Mouse (Mus musculus) limb, embryonic 10.5 days (tissue): ENCODE measurements at regions not wholly inside any gene's neighbourhood (a gene's known extent, or its start where the extent isn't known, plus 50 kb on each side); places are given as distances from the start of the nearest gene placed in this dataset.

Experiments used
- DNase-seq: peaks from one replicate; pipeline ENCODE4 v3.0.0-alpha.2; 2017; ENCODE audit warnings: low spot score
- H3K27ac ChIP-seq: fragments of 300-500 bp; sonication (generic); 2 replicates; pipeline ENCODE4 v1.5.1; 2016; ENCODE audit warnings: mild to moderate bottlenecking
- H3K27me3 ChIP-seq: fragments of 300-500 bp; sonication (generic); 2 replicates; pipeline ENCODE4 v1.6.1; 2016; ENCODE audit warnings: low read depth, mild to moderate bottlenecking; ENCODE audit not compliant: poor library complexity, severe bottlenecking
- H3K36me3 ChIP-seq: fragments of 300-500 bp; sonication (generic); 2 replicates; pipeline ENCODE4 v1.6.1; 2016; ENCODE audit warnings: mild to moderate bottlenecking, moderate library complexity
- H3K4me1 ChIP-seq: fragments of 300-500 bp; sonication (generic); 2 replicates; pipeline ENCODE4 v1.6.1; 2016
- H3K4me3 ChIP-seq: fragments of 300-500 bp; sonication (generic); 2 replicates; pipeline ENCODE4 v1.5.1; 2016; ENCODE audit warnings: mild to moderate bottlenecking, moderate library complexity
- H3K9me3 ChIP-seq: fragments of 300-500 bp; sonication (generic); replicated peaks from 2 replicates; pipeline ENCODE4 v1.6.1; 2016; ENCODE audit warnings: mild to moderate bottlenecking
- WGBS: fragments of 180-500 bp; shearing (Covaris S2); methylation state at CpG from one replicate; pipeline ENCODE4 v1.1.7; 2016; 5-methylcytosine and 5-hydroxymethylcytosine counted together

DNA sequence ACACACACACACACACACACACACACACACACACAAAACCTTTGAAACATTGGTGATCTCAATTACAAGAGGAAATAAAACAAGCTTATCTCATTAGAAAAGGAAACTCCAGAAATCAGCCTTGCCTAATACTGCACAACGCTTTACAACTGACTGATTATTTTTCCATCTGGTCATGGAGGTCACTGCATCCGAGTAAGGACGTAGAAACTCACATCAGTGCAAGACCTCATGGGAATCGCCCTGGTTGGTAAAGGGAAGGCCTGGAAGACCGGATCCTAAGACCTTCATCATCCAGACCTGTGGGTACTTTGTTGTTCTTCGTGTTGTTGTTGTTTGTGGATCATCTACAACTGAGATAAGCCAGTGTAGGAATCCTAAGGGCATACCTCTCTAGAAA is 77.8 kb upstream of the Sestd1 start:
- no peak overlapping the region for H3K4me3 ChIP-seq
- 0 out of 2 replicates have a peak, but pooled peaks cover under 1% of the 10 kb centered on the region for H3K4me1 ChIP-seq
- no peaks in the 10 kb centered on the region for H3K9me3 ChIP-seq
- 81% methylated on average over 6 of the region's 6 CpGs for WGBS
- H3K27me3 ChIP-seq, result no peaks in the 10 kb centered on the region
- DNase-seq, result no peak
- H3K36me3 ChIP-seq, result no peaks in the 10 kb centered on the region
- no peak overlapping the region for H3K27ac ChIP-seq

GRCm38 (mm10) chr2:77356798-77357197 is 76.4 kb upstream of the Sestd1 start:
- H3K27me3 ChIP-seq, result no peaks in the 10 kb centered on the region
- H3K36me3 ChIP-seq, result no peaks in the 10 kb centered on the region
- no peaks in the 10 kb centered on the region for H3K4me1 ChIP-seq
- no peak for DNase-seq
- WGBS, result 82% methylated on average over 10 of the region's 10 CpGs
- H3K9me3 ChIP-seq, result no peaks in the 10 kb centered on the region
- no peak overlapping the region for H3K4me3 ChIP-seq
- H3K27ac ChIP-seq, result no peak overlapping the region

- 90% methylated on average over 8 of the region's 8 CpGs for WGBS
- H3K4me3 ChIP-seq, result no peak overlapping the region
- H3K27ac ChIP-seq, result no peak overlapping the region
- H3K9me3 ChIP-seq, result no peaks in the 10 kb centered on the region
- no peaks in the 10 kb centered on the region for H3K36me3 ChIP-seq
- no peaks in the 10 kb centered on the region for H3K27me3 ChIP-seq
- no peaks in the 10 kb centered on the region for H3K4me1 ChIP-seq
- no peak for DNase-seq
These were observed 71.7 kb upstream of the Sestd1 start for GRCm38 (mm10) chr2:77351987-77352628.

GRCm38 (mm10) chr2:77347027-77347426 is 66.6 kb upstream of the Sestd1 start:
- no peaks in the 10 kb centered on the region for H3K9me3 ChIP-seq
- 94% methylated on average over 5 of the region's 5 CpGs for WGBS
- no peaks in the 10 kb centered on the region for H3K4me1 ChIP-seq
- no peaks in the 10 kb centered on the region for H3K36me3 ChIP-seq
- H3K27me3 ChIP-seq, result no peaks in the 10 kb centered on the region
- no peak overlapping the region for H3K27ac ChIP-seq
- H3K4me3 ChIP-seq, result no peak overlapping the region
- DNase-seq, result no peak

- no peak overlapping the region for H3K27ac ChIP-seq
- H3K9me3 ChIP-seq, result no peaks in the 10 kb centered on the region
- no peak for DNase-seq
- H3K4me1 ChIP-seq, result no peaks in the 10 kb centered on the region
- 91% methylated on average over 16 of the region's 16 CpGs for WGBS
- no peak overlapping the region for H3K4me3 ChIP-seq
- no peaks in the 10 kb centered on the region for H3K36me3 ChIP-seq
- H3K27me3 ChIP-seq, result no peaks in the 10 kb centered on the region
These were observed 63.5 kb upstream of the Sestd1 start for GRCm38 (mm10) chr2:77343736-77344440.

- H3K4me3 ChIP-seq, result no peak overlapping the region
- DNase-seq, result no peak
- WGBS, result 37% methylated on average over 2 of the region's 2 CpGs
- no peaks in the 10 kb centered on the region for H3K4me1 ChIP-seq
- no peaks in the 10 kb centered on the region for H3K9me3 ChIP-seq
- H3K27me3 ChIP-seq, result no peaks in the 10 kb centered on the region
- H3K27ac ChIP-seq, result no peak overlapping the region
- H3K36me3 ChIP-seq, result no peaks in the 10 kb centered on the region
These were observed 62.0 kb upstream of the Sestd1 start for GRCm38 (mm10) chr2:77342416-77342815.

DNA sequence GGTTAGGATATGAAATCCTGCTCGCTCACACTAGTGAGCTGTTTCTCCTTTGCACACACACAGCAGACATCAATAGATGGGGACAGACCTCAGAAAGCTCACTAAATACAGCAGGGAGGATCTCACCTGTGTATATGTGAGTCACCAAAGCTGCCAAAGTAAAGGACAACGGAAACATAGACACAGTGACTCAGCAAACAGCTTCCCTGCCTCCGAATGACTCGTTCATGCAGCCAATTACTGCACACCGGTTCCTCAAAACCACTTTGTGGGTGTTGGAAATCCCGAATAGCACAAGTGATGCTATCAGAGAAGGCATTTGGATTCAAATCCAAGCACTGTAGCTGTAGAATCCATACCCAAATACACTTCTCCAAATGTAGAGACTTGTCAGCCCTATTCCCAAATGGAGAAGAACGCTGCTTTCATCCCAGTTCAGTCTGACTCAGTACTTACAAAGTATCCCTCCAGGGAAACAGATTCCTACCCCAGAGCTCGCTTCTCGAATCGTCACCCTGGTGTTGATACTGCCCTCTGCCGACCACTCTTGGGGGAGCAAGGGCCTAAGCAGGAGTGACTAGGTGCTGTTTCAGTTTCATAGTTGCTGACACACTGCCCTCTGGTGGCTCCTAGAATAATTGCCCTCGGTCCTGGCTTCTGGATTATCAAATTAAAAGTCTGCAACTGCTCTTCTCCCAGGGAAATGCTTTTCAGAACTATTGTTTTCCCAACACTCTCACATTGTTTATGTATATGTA is 61.4 kb upstream of the Sestd1 start:
- H3K27ac ChIP-seq, result no peak overlapping the region
- 45% methylated on average over 12 of the region's 12 CpGs for WGBS

GRCm38 (mm10) chr2:77340076-77340475 is 59.7 kb upstream of the Sestd1 start:
- Histone ChIP-seq H3K4me3 (no peak overlapping the region), H3K27ac (no peak overlapping the region), H3K36me3 (no peaks in the 10 kb centered on the region), H3K27me3 (no peaks in the 10 kb centered on the region), H3K4me1 (no peaks in the 10 kb centered on the region), H3K9me3 (no peaks in the 10 kb centered on the region)
- no peak for DNase-seq
- WGBS, result 87% methylated on average over 6 of the region's 6 CpGs

More for the DNA sequence above, 61.4 kb upstream of the Sestd1 start:
- no peaks in the 10 kb centered on the region for H3K4me1 ChIP-seq
- H3K27me3 ChIP-seq, result no peaks in the 10 kb centered on the region
- peak; percentile 90 for DNase-seq
- no peak overlapping the region for H3K4me3 ChIP-seq
- H3K36me3 ChIP-seq, result no peaks in the 10 kb centered on the region
- no peaks in the 10 kb centered on the region for H3K9me3 ChIP-seq

GRCm38 (mm10) chr2:77337786-77338406 is 57.5 kb upstream of the Sestd1 start:
- whole genome bisulfite sequencing, result 81% methylated on average over 3 of the region's 3 CpGs
- Histone ChIP-seq H3K4me3 (no peak overlapping the region), H3K4me1 (no peaks in the 10 kb centered on the region), H3K36me3 (no peaks in the 10 kb centered on the region), H3K27ac (no peak overlapping the region), H3K27me3 (no peaks in the 10 kb centered on the region), H3K9me3 (no peaks in the 10 kb centered on the region)
- DNase-seq, result no peak

DNA sequence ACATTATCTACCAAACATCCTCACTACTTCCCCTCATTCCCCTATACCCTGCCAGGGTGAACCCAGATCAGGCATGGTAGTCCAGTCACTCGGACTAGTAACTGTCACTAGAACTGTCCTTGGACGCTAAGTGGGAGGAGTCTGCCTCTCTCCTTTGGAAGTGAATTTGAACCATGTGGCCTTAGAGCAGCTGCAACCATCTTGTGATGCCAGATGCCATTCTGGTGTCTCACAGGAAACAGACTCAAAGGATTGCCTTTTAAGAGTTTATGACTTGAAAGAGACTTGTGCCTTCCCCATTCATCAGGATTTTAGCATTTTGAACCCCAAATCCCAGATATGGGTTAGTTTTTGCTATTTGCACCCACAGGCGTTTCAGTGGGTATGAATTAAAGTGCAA is 56.9 kb upstream of the Sestd1 start:
- DNase-seq, result no peak
- Histone ChIP-seq H3K9me3 (no peaks in the 10 kb centered on the region), H3K4me1 (no peaks in the 10 kb centered on the region), H3K27ac (no peak overlapping the region), H3K4me3 (no peak overlapping the region), H3K27me3 (no peaks in the 10 kb centered on the region), H3K36me3 (no peaks in the 10 kb centered on the region)
- 72% methylated on average over 3 of the region's 3 CpGs for WGBS

GRCm38 (mm10) chr2:77336810-77337209 is 56.4 kb upstream of the Sestd1 start:
- H3K4me1 ChIP-seq, result no peaks in the 10 kb centered on the region
- no peaks in the 10 kb centered on the region for H3K9me3 ChIP-seq
- H3K27me3 ChIP-seq, result no peaks in the 10 kb centered on the region
- H3K36me3 ChIP-seq, result no peaks in the 10 kb centered on the region
- no peak for DNase-seq
- no peak overlapping the region for H3K27ac ChIP-seq
- 91% methylated on average over 3 of the region's 3 CpGs for whole genome bisulfite sequencing
- no peak overlapping the region for H3K4me3 ChIP-seq

GRCm38 (mm10) chr2:77334706-77335105 is 54.3 kb upstream of the Sestd1 start:
- Histone ChIP-seq H3K27ac (no peak overlapping the region), H3K27me3 (no peaks in the 10 kb centered on the region), H3K9me3 (no peaks in the 10 kb centered on the region), H3K4me1 (no peaks in the 10 kb centered on the region), H3K4me3 (no peak overlapping the region), H3K36me3 (no peaks in the 10 kb centered on the region)
- no peak for DNase-seq
- WGBS, result 77% methylated on average over 9 of the region's 9 CpGs
